Mouse (Mus musculus): Measurements from ENCODE around the gene Olfr573-ps1. TPM values are rescaled to one million over a fixed set of nuclear protein-coding genes. Genes with fewer than 3 reads are reported as not detected.

The Olfr573-ps1 gene
- polyA plus RNA-seq, 1 experiment from 2014 or later: not detected

GRCm38 (mm10) chr7:102943417-102943816, 1.0 kb upstream of the Olfr573-ps1 start:
- Histone ChIP-seq H3K4me1 (replicated peaks; ENCODE audit: control insufficient read depth, insufficient read depth, low read length) (no peaks in the 10 kb centered on the region), H3K4me2 (ENCODE audit: low read length) (no peak overlapping the region), H3K27ac (ENCODE audit: low read depth) (no peak overlapping the region), H3K9ac (ENCODE audit: low read length) (no peak overlapping the region), H3K36me3 (ENCODE audit: control insufficient read depth, insufficient read depth, low read length) (no peaks in the 10 kb centered on the region), H3K27me3 (replicated peaks; ENCODE audit: control insufficient read depth, insufficient read depth, low read length) (no peaks in the 10 kb centered on the region), H3K9me3 (ENCODE audit: control insufficient read depth, low read length) (no peaks in the 10 kb centered on the region), H3K4me3 (ENCODE audit: low read depth, low read length) (no peak overlapping the region)
- WGBS: 90% methylated on average over 1 of the region's 1 CpGs
- DNase-seq (ENCODE audit: low spot score) (no peak), ATAC-seq (replicated peaks; ENCODE audit: low FRiP score, low TSS enrichment, low read depth) (no peak)

GRCm38 (mm10) chr7:102927105-102927504, 15.3 kb downstream of the Olfr573-ps1 start:
- Histone ChIP-seq H3K27ac (ENCODE audit: low read depth) (no peak overlapping the region), H3K4me1 (replicated peaks; ENCODE audit: control insufficient read depth, insufficient read depth, low read length) (no peaks in the 10 kb centered on the region), H3K27me3 (replicated peaks; ENCODE audit: control insufficient read depth, insufficient read depth, low read length) (no peaks in the 10 kb centered on the region), H3K4me2 (ENCODE audit: low read length) (no peak overlapping the region), H3K4me3 (ENCODE audit: low read depth, low read length) (no peak overlapping the region), H3K9me3 (ENCODE audit: control insufficient read depth, low read length) (no peaks in the 10 kb centered on the region), H3K9ac (ENCODE audit: low read length) (no peak overlapping the region), H3K36me3 (ENCODE audit: control insufficient read depth, insufficient read depth, low read length) (no peaks in the 10 kb centered on the region)
- WGBS: 71% methylated on average over 3 of the region's 3 CpGs
- no peak for DNase-seq (ENCODE audit: low spot score)
- ATAC-seq (replicated peaks; ENCODE audit: low FRiP score, low TSS enrichment, low read depth): no peak

GRCm38 (mm10) chr7:102924109-102924508, 18.3 kb downstream of the Olfr573-ps1 start, which contains the start of gene Olfr572:
TSS of gene Olfr572 (plus strand) at chr7:102924409.
- Histone ChIP-seq H3K36me3 (ENCODE audit: control insufficient read depth, insufficient read depth, low read length) (no peaks in the 10 kb centered on the region), H3K9me3 (ENCODE audit: control insufficient read depth, low read length) (no peaks in the 10 kb centered on the region), H3K27ac (ENCODE audit: low read depth) (no peak within 1 kb of the TSS), H3K4me1 (replicated peaks; ENCODE audit: control insufficient read depth, insufficient read depth, low read length) (no peaks in the 10 kb centered on the region), H3K4me2 (ENCODE audit: low read length) (no peak within 1 kb of the TSS), H3K9ac (ENCODE audit: low read length) (no peak within 1 kb of the TSS), H3K27me3 (replicated peaks; ENCODE audit: control insufficient read depth, insufficient read depth, low read length) (no peaks in the 10 kb centered on the region), H3K4me3 (ENCODE audit: low read depth, low read length) (no peak within 1 kb of the TSS)
- ATAC-seq (replicated peaks; ENCODE audit: low FRiP score, low TSS enrichment, low read depth): no peak
- DNase-seq (ENCODE audit: low spot score): no peak
- WGBS: 59% methylated on average over 1 of the region's 1 CpGs

GRCm38 (mm10) chr7:102919632-102920031, 22.7 kb downstream of the Olfr573-ps1 start:
- Histone ChIP-seq H3K4me1 (replicated peaks; ENCODE audit: control insufficient read depth, insufficient read depth, low read length) (no peaks in the 10 kb centered on the region), H3K27ac (ENCODE audit: low read depth) (no peak overlapping the region), H3K9me3 (ENCODE audit: control insufficient read depth, low read length) (no peaks in the 10 kb centered on the region), H3K4me2 (ENCODE audit: low read length) (no peak overlapping the region), H3K27me3 (replicated peaks; ENCODE audit: control insufficient read depth, insufficient read depth, low read length) (no peaks in the 10 kb centered on the region), H3K4me3 (ENCODE audit: low read depth, low read length) (no peak overlapping the region), H3K36me3 (ENCODE audit: control insufficient read depth, insufficient read depth, low read length) (no peaks in the 10 kb centered on the region), H3K9ac (ENCODE audit: low read length) (no peak overlapping the region)
- ATAC-seq (replicated peaks; ENCODE audit: low FRiP score, low TSS enrichment, low read depth): 0 out of 2 replicates have a peak, but pooled peaks have one; percentile 40
- no peak for DNase-seq (ENCODE audit: low spot score)
- 21% methylated on average over 1 of the region's 1 CpGs for WGBS

- DNase-seq (ENCODE audit: low spot score): no peak
- H3K4me1 ChIP-seq (replicated peaks; ENCODE audit: control insufficient read depth, insufficient read depth, low read length): no peaks in the 10 kb centered on the region
- ATAC-seq (replicated peaks; ENCODE audit: low FRiP score, low TSS enrichment, low read depth): no peak
- no peaks in the 10 kb centered on the region for H3K27me3 ChIP-seq (replicated peaks; ENCODE audit: control insufficient read depth, insufficient read depth, low read length)
- 61% methylated on average over 4 of the region's 4 CpGs for WGBS
- H3K4me3 ChIP-seq (ENCODE audit: low read depth, low read length): no peak within 1 kb of the TSS
- no peak within 1 kb of the TSS for H3K4me2 ChIP-seq (ENCODE audit: low read length)
- no peak within 1 kb of the TSS for H3K27ac ChIP-seq (ENCODE audit: low read depth)
- no peak within 1 kb of the TSS for H3K9ac ChIP-seq (ENCODE audit: low read length)
- H3K36me3 ChIP-seq (ENCODE audit: control insufficient read depth, insufficient read depth, low read length): no peaks in the 10 kb centered on the region
- H3K9me3 ChIP-seq (ENCODE audit: control insufficient read depth, low read length): no peaks in the 10 kb centered on the region
Observed at GRCm38 (mm10) chr7:102917032-102917875, 25.1 kb downstream of the Olfr573-ps1 start, which contains the start of gene Olfr571. TSS of gene Olfr571 (minus strand) at chr7:102917536.

- Histone ChIP-seq H3K36me3 (ENCODE audit: control insufficient read depth, insufficient read depth, low read length) (no peaks in the 10 kb centered on the region), H3K4me3 (ENCODE audit: low read depth, low read length) (no peak overlapping the region)
- 51% methylated on average over 5 of the region's 5 CpGs for WGBS
Observed at GRCm38 (mm10) chr7:102916405-102916804, 26.0 kb downstream of the Olfr573-ps1 start.

GRCm38 (mm10) chr7:102915261-102915660, 27.1 kb downstream of the Olfr573-ps1 start:
- Histone ChIP-seq H3K4me3 (ENCODE audit: low read depth, low read length) (no peak overlapping the region), H3K27ac (ENCODE audit: low read depth) (no peak overlapping the region), H3K36me3 (ENCODE audit: control insufficient read depth, insufficient read depth, low read length) (no peaks in the 10 kb centered on the region), H3K27me3 (replicated peaks; ENCODE audit: control insufficient read depth, insufficient read depth, low read length) (no peaks in the 10 kb centered on the region), H3K9me3 (ENCODE audit: control insufficient read depth, low read length) (no peaks in the 10 kb centered on the region), H3K4me2 (ENCODE audit: low read length) (no peak overlapping the region), H3K9ac (ENCODE audit: low read length) (no peak overlapping the region), H3K4me1 (replicated peaks; ENCODE audit: control insufficient read depth, insufficient read depth, low read length) (no peaks in the 10 kb centered on the region)
- DNase-seq (ENCODE audit: low spot score): no peak
- ATAC-seq (replicated peaks; ENCODE audit: low FRiP score, low TSS enrichment, low read depth): no peak
- WGBS: 6% methylated on average over 1 of the region's 1 CpGs

More at GRCm38 (mm10) chr7:102916405-102916804, 26.0 kb downstream of the Olfr573-ps1 start:
- no peaks in the 10 kb centered on the region for H3K4me1 ChIP-seq (replicated peaks; ENCODE audit: control insufficient read depth, insufficient read depth, low read length)
- no peaks in the 10 kb centered on the region for H3K9me3 ChIP-seq (ENCODE audit: control insufficient read depth, low read length)
- DNase-seq (ENCODE audit: low spot score) (no peak), ATAC-seq (replicated peaks; ENCODE audit: low FRiP score, low TSS enrichment, low read depth) (no peak)
- H3K27me3 ChIP-seq (replicated peaks; ENCODE audit: control insufficient read depth, insufficient read depth, low read length): no peaks in the 10 kb centered on the region
- H3K9ac ChIP-seq (ENCODE audit: low read length): no peak overlapping the region
- H3K27ac ChIP-seq (ENCODE audit: low read depth): no peak overlapping the region
- no peak overlapping the region for H3K4me2 ChIP-seq (ENCODE audit: low read length)
